Mouse (Mus musculus): ENCODE results near the gene Fiz1. TPM values are rescaled to one million over a fixed set of nuclear protein-coding genes. Genes with fewer than 3 reads are reported as not detected.
A peak's percentile ranks its signal among the peaks of the same experiment; 100 is the strongest.

The Fiz1 gene
- total and polyA plus RNA-seq, 2 experiments from 2014 or later, result 28.6 to 33.9 TPM

DNA sequence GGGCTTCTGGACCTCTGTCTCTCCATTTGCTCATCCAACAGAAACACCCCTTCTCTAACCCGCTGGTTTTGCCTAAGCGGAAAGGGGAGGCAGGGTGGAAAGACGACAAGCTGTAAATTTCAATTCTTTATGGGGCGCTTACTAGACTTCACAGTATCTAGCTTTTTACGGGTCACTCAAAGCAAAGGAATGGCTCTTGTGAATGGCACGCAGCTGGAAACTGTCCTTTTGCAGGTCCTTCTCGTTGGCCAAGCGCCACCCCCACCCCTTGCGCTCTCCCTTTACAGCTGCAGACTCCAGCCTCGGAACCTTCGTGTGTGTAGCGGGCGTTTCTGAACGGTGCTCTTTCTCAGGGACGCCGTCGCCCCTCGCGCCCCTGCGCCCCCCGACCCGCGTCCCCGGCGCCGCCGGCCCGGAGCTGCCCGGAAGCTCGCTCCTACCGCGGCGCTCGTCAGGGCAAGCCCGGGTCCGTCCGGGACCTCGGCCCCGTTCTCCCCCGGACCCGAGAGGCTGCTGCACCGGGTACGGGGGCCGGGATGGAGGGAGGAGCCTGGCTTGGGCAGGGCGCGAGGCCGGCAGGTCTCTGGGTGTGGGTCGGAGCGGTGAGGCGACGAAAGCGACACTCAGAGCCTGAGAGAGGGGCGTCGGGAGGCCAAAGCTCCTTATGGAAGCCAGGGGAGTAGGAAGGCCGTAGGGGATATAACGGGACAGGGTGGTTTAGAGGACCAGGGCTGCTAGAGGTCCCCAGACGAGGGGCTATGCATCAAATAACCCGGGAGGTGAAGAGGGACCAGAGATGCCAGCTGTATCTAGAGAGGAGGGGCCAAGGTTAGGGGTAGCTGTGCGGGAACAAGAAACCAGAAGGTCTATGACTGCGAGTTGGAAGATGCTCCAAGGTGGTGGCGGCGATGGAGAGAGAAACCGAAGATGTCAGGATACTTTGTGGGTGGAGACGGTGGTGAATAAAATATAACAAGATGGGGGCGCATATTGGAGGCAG is 37.0 kb upstream of the Fiz1 start, which contains the start of gene Zfp580:
Gene Zfp580 (plus strand): TSS at position 346 of the 1,000 bp plus-strand sequence.
- Histone ChIP-seq H3K4me3 (ENCODE audit: low read depth, low read length) (peak within 1 kb of the TSS; percentile 87), H3K4me1 (ENCODE audit: insufficient read depth) (peaks cover 29% of the 10 kb centered on the region), H3K4me2 (ENCODE audit: low read depth) (peak within 1 kb of the TSS; percentile 86), H3K27me3 (ENCODE audit: insufficient read depth, low read length) (peaks cover 8% of the 10 kb centered on the region), H3K27ac (ENCODE audit: low read depth, low read length) (peak within 1 kb of the TSS; percentile 92), H3K36me3 (ENCODE audit: insufficient read depth) (no peaks in the 10 kb centered on the region), H3K9me3 (ENCODE audit: low read length) (no peaks in the 10 kb centered on the region), H3K9ac (peak within 1 kb of the TSS; percentile 87)
- TF ChIP-seq CTCF (IDR thresholded peaks at IDR 0.05; ENCODE audit: low read depth), result no peak
- peak; percentile 87 for ATAC-seq
- peak; percentile 89 for DNase-seq
- WGBS, result under 1% methylated on average over 65 of the region's 65 CpGs

DNA sequence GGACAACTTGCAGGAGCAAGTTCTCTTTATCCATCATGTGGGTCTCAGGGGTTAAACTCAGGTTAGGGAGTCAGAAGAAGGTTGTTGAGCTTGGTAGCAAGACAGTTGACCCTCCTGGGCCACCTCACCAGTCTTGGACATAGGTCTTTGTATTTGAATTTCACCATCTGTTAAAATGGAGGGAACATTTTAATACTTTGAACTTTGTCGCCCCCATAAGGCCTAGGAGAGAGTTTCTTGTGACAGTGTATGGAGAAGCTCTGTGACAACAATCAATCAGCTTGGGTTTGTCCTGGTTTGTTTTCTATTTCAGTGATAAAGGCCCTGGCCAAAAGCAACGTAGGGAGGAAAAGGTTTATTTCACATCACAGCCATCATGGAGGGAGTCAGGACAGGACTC is 32.8 kb upstream of the Fiz1 start:
- WGBS, result 30% methylated on average over 2 of the region's 2 CpGs
- H3K9me3 ChIP-seq (ENCODE audit: low read length), result no peaks in the 10 kb centered on the region
- H3K36me3 ChIP-seq (ENCODE audit: insufficient read depth), result no peaks in the 10 kb centered on the region
- H3K4me3 ChIP-seq (ENCODE audit: low read depth, low read length), result no peak overlapping the region
- no peaks in the 10 kb centered on the region for H3K27me3 ChIP-seq (ENCODE audit: insufficient read depth, low read length)
- DNase-seq, result peak; percentile 52
- no peak overlapping the region for H3K4me2 ChIP-seq (ENCODE audit: low read depth)
- H3K27ac ChIP-seq (ENCODE audit: low read depth, low read length), result no peak overlapping the region
- no peak for ATAC-seq
- peak; percentile 41 for TF ChIP-seq CTCF (IDR thresholded peaks at IDR 0.05; ENCODE audit: low read depth)
- H3K9ac ChIP-seq, result no peak overlapping the region
- peaks cover 4% of the 10 kb centered on the region; the same call in 1 of the 2 replicates for H3K4me1 ChIP-seq (ENCODE audit: insufficient read depth)

DNA sequence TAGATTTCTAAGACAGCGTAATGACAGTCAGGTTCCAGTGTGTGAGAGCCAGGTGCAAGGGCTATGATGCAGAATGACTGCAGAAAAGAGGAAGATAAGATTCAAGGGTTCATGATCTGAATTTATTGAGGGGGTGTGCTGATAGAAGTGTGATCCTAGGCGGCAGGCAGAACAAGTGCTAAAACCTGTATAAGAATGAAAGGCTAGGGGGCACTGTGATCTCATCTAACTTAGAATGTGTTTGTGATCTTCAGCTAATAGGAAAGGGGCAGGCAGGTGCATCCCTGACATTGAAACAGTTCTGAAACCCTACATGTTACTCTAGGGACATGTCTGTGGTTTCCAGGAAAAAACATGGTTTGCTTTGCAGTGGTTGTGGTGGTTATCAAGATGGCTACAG is 31.6 kb upstream of the Fiz1 start:
- 65% methylated on average over 2 of the region's 2 CpGs for WGBS
- Histone ChIP-seq H3K9ac (no peak overlapping the region), H3K4me1 (ENCODE audit: insufficient read depth) (peaks cover 4% of the 10 kb centered on the region; the same call in 1 of the 2 replicates), H3K27me3 (ENCODE audit: insufficient read depth, low read length) (no peaks in the 10 kb centered on the region), H3K4me2 (ENCODE audit: low read depth) (no peak overlapping the region), H3K9me3 (ENCODE audit: low read length) (no peaks in the 10 kb centered on the region), H3K4me3 (ENCODE audit: low read depth, low read length) (no peak overlapping the region), H3K27ac (ENCODE audit: low read depth, low read length) (no peak overlapping the region), H3K36me3 (ENCODE audit: insufficient read depth) (peaks cover 3% of the 10 kb centered on the region; the same call in 1 of the 2 replicates)
- no peak for ATAC-seq
- peak; percentile 6; the same call in 1 of the 2 replicates for TF ChIP-seq CTCF (IDR thresholded peaks at IDR 0.05; ENCODE audit: low read depth)
- DNase-seq, result no peak

DNA sequence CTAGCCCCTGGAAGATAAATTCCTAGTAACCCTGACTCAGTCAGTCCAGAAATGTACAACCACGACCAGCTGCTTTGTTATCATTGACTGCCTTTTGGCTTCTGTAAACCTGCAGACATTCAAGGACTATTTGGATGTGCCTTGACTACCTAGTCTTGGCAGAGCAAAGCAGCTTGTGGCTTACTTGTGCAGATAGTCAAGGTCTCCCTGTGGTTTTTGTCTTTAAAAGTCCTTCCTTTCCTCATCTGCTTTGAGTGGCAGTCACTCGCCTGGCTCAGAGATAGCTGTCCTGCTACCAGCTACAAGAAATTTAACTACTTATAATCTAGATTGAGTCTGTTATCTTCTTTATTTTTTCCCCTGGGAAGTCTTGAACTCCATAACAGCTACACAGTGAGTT is 30.5 kb upstream of the Fiz1 start:
- 86% methylated on average over 2 of the region's 2 CpGs for WGBS
- no peaks in the 10 kb centered on the region for H3K27me3 ChIP-seq (ENCODE audit: insufficient read depth, low read length)
- no peak overlapping the region for H3K27ac ChIP-seq (ENCODE audit: low read depth, low read length)
- H3K9me3 ChIP-seq (ENCODE audit: low read length), result no peaks in the 10 kb centered on the region
- no peak overlapping the region for H3K4me3 ChIP-seq (ENCODE audit: low read depth, low read length)
- H3K36me3 ChIP-seq (ENCODE audit: insufficient read depth), result peaks cover 3% of the 10 kb centered on the region; the same call in 1 of the 2 replicates
- no peaks in the 10 kb centered on the region for H3K4me1 ChIP-seq (ENCODE audit: insufficient read depth)
- no peak overlapping the region for H3K4me2 ChIP-seq (ENCODE audit: low read depth)
- no peak for ATAC-seq
- DNase-seq, result no peak
- no peak for TF ChIP-seq CTCF (IDR thresholded peaks at IDR 0.05; ENCODE audit: low read depth)
- H3K9ac ChIP-seq, result no peak overlapping the region

GRCm38 (mm10) chr7:5038940-5039339 is 24.4 kb upstream of the Fiz1 start:
- no peaks in the 10 kb centered on the region for H3K9me3 ChIP-seq (ENCODE audit: low read length)
- H3K4me1 ChIP-seq (ENCODE audit: insufficient read depth), result peaks cover 11% of the 10 kb centered on the region; the same call in 1 of the 2 replicates
- H3K4me2 ChIP-seq (ENCODE audit: low read depth), result peak overlapping the region; percentile 57
- WGBS, result 31% methylated on average over 5 of the region's 5 CpGs
- peak overlapping the region; percentile 76 for H3K9ac ChIP-seq
- ATAC-seq, result no peak
- TF ChIP-seq CTCF (IDR thresholded peaks at IDR 0.05; ENCODE audit: low read depth), result no peak
- H3K27ac ChIP-seq (ENCODE audit: low read depth, low read length), result no peak overlapping the region
- no peaks in the 10 kb centered on the region for H3K27me3 ChIP-seq (ENCODE audit: insufficient read depth, low read length)
- peak overlapping the region; percentile 67 for H3K4me3 ChIP-seq (ENCODE audit: low read depth, low read length)
- H3K36me3 ChIP-seq (ENCODE audit: insufficient read depth), result peaks cover 17% of the 10 kb centered on the region
- no peak for DNase-seq

- no peak for TF ChIP-seq CTCF (IDR thresholded peaks at IDR 0.05; ENCODE audit: low read depth)
- ATAC-seq, result peak; percentile 98
- WGBS, result under 1% methylated on average over 48 of the region's 48 CpGs
Observed at GRCm38 (mm10) chr7:5038109-5038732, 23.7 kb upstream of the Fiz1 start, which contains the start of gene Zfp784. Gene Zfp784, minus strand, starts transcription at chr7:5038446.

More at GRCm38 (mm10) chr7:5038109-5038732, 23.7 kb upstream of the Fiz1 start, which contains the start of gene Zfp784:
- Histone ChIP-seq H3K4me2 (ENCODE audit: low read depth) (peak within 1 kb of the TSS; percentile 57), H3K27me3 (ENCODE audit: insufficient read depth, low read length) (no peaks in the 10 kb centered on the region), H3K36me3 (ENCODE audit: insufficient read depth) (peaks cover 24% of the 10 kb centered on the region), H3K9me3 (ENCODE audit: low read length) (no peaks in the 10 kb centered on the region), H3K27ac (ENCODE audit: low read depth, low read length) (peak within 1 kb of the TSS; percentile 96), H3K4me1 (ENCODE audit: insufficient read depth) (peaks cover 11% of the 10 kb centered on the region; the same call in 1 of the 2 replicates), H3K4me3 (ENCODE audit: low read depth, low read length) (peak within 1 kb of the TSS; percentile 67), H3K9ac (peak within 1 kb of the TSS; percentile 76)
- DNase-seq, result peak; percentile 93

Measured in forebrain, postnatal 0 days (tissue).